Mouse (Mus musculus) neural tube, embryonic 15.5 days (tissue): ENCODE measurements around the gene Wwc2. TPM values are rescaled to one million over a fixed set of nuclear protein-coding genes. Genes with fewer than 3 reads are reported as not detected.

Experiments
- ATAC-seq: fragments of 200-750 bp; cut with Nextera tagmentation; 2 replicates; pipeline ENCODE4 v1.8.0; 2017; ENCODE audit warnings: mild to moderate bottlenecking, moderate TSS enrichment, moderate library complexity; ENCODE audit not compliant: low FRiP score
- H3K27ac ChIP-seq: fragments of 300-500 bp; sonication (generic); replicated peaks from 2 replicates; pipeline ENCODE4 v1.5.1; 2015; ENCODE audit warnings: mild to moderate bottlenecking, inconsistent platforms
- H3K27me3 ChIP-seq: fragments of 300-500 bp; sonication (generic); replicated peaks from 2 replicates; pipeline ENCODE4 v1.6.1; 2015; ENCODE audit warnings: inconsistent platforms
- H3K36me3 ChIP-seq: fragments of 300-500 bp; sonication (generic); 2 replicates; pipeline ENCODE4 v1.6.1; 2015; ENCODE audit warnings: inconsistent platforms
- H3K4me1 ChIP-seq: fragments of 300-500 bp; sonication (generic); 2 replicates; pipeline ENCODE4 v1.6.1; 2015; ENCODE audit warnings: inconsistent platforms
- H3K4me2 ChIP-seq: fragments of 300-500 bp; sonication (generic); 2 replicates; pipeline ENCODE4 v1.6.1; 2015; ENCODE audit warnings: inconsistent platforms, mild to moderate bottlenecking, moderate library complexity
- H3K4me3 ChIP-seq: fragments of 300-500 bp; sonication (generic); replicated peaks from 2 replicates; pipeline ENCODE4 v1.5.1; 2015; ENCODE audit warnings: mild to moderate bottlenecking, inconsistent platforms
- H3K9ac ChIP-seq: fragments of 300-500 bp; sonication (generic); replicated peaks from 2 replicates; pipeline ENCODE4 v1.6.1; 2015; ENCODE audit warnings: mild to moderate bottlenecking, inconsistent platforms
- H3K9me3 ChIP-seq: fragments of 300-500 bp; sonication (generic); replicated peaks from 2 replicates; pipeline ENCODE4 v1.6.1; 2016; ENCODE audit warnings: inconsistent platforms
- WGBS: fragments of 180-500 bp; shearing (Covaris S2); methylation state at CpG from one replicate; pipeline ENCODE4 v1.1.7; 2015; ENCODE audit warnings: mixed read lengths; 5-methylcytosine and 5-hydroxymethylcytosine counted together
- polyA plus RNA-seq: library from polyadenylated mRNA; unstranded; fragments of >200 nt; fragmentation: Nextera tagmentation; extraction: Ambion mirVana; gene quantifications from 2 replicates; pipeline ENCODE4 v1.2.1, GENCODE M21; 2015

Gene Wwc2
- polyA plus RNA-seq, result 5.8 and 6.1 TPM in 2 replicates

DNA sequence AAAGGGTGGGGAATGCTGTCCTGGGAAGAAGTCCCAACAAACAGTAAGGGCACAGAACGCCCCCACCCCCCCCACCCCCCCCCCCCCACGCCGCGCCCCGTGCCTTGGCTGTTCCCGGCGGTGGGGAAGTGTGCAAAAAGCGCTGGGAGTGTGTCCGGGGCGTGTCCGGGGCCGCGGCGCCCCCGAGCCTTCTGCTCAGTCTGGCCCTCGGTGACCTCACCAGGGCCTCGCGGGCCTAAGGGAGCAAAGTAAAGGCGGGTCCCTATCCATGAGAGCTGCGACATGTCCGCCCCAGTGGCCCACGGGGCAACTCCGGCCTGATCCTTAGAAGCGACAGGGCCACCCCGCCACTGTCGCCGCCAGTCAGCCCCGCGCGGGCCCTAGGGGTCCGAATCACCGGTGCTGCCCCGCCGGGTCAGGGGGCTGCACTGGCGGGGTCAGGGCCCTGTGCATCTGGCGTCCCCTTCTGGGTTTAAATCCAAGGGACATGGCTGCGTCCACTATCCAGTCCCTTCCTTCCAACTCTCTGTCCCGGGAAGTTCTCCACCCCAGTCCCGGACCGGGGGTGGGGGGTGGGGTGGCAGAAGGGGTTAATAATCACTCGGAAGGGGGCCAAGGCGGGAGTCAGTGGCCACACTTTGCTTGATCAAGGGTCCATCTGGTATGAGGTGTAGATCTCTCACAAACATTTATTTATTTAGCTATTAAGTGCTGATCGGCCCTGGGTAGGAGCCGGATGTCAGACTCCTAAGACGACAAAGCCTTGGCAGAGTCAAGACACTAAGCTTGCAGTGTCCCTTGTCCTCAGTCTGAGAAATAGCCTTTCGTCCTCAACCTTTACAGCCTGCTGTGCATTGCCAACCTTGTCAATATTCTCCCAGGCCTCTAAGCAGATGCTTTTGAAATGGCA lies at the start of gene Wwc2:
Gene Wwc2 (minus strand): TSS at position 14 of the 910 bp plus-strand sequence.
- Histone ChIP-seq H3K4me2 (peak within 1 kb of the TSS; percentile 95), H3K36me3 (no peaks in the 10 kb centered on the region), H3K4me1 (peaks cover 38% of the 10 kb centered on the region), H3K27me3 (no peaks in the 10 kb centered on the region), H3K4me3 (peak within 1 kb of the TSS; percentile 80), H3K27ac (peak within 1 kb of the TSS; percentile 78), H3K9me3 (no peaks in the 10 kb centered on the region), H3K9ac (peak within 1 kb of the TSS; percentile 89)
- 1% methylated on average over 43 of the region's 46 CpGs for WGBS
- ATAC-seq, result peak; percentile 45

GRCm38 (mm10) chr8:48038261-48038934 lies 47.7 kb upstream of the Wwc2 start:
- Histone ChIP-seq H3K4me1 (no peaks in the 10 kb centered on the region), H3K36me3 (no peaks in the 10 kb centered on the region), H3K9ac (no peak overlapping the region), H3K9me3 (no peaks in the 10 kb centered on the region), H3K4me2 (no peak overlapping the region), H3K4me3 (no peak overlapping the region), H3K27ac (no peak overlapping the region), H3K27me3 (no peaks in the 10 kb centered on the region)
- ATAC-seq, result no peak
- 71% methylated on average over 7 of the region's 7 CpGs for WGBS

GRCm38 (mm10) chr8:48032046-48032445 lies 41.3 kb upstream of the Wwc2 start:
- 57% methylated on average over 2 of the region's 2 CpGs for WGBS
- no peaks in the 10 kb centered on the region for H3K27me3 ChIP-seq
- no peak overlapping the region for H3K4me3 ChIP-seq
- H3K36me3 ChIP-seq, result no peaks in the 10 kb centered on the region
- ATAC-seq, result no peak
- H3K4me1 ChIP-seq, result no peaks in the 10 kb centered on the region
- no peak overlapping the region for H3K27ac ChIP-seq
- no peak overlapping the region for H3K9ac ChIP-seq
- H3K4me2 ChIP-seq, result no peak overlapping the region
- H3K9me3 ChIP-seq, result no peaks in the 10 kb centered on the region

- Histone ChIP-seq H3K27ac (no peak overlapping the region), H3K4me1 (no peaks in the 10 kb centered on the region), H3K4me3 (no peak overlapping the region), H3K36me3 (no peaks in the 10 kb centered on the region), H3K9me3 (no peaks in the 10 kb centered on the region), H3K27me3 (no peaks in the 10 kb centered on the region), H3K9ac (no peak overlapping the region), H3K4me2 (no peak overlapping the region)
- ATAC-seq, result no peak
- 81% methylated on average over 1 of the region's 1 CpGs for WGBS
Measured at GRCm38 (mm10) chr8:48030667-48031066, 39.9 kb upstream of the Wwc2 start.

DNA sequence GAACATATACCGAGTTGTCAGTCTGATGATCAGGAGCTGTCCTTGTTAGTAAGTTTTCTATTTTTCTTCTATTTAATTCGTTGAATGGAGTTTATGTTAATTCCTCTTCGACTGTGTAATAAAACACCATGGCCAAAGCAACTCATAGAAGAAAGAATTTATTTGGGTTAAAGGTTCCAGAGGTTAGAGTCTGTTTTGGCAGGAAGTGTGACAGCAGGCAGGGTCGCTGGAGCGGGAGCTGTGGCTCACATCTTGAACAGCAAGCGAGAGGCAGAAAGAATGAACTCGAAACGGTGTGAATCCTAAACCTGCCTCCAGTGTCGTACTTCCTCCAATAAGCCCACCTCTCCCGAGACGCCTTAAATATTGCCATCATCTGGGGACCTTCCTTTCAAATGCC lies 36.1 kb upstream of the Wwc2 start:
- H3K4me1 ChIP-seq, result no peaks in the 10 kb centered on the region
- no peaks in the 10 kb centered on the region for H3K36me3 ChIP-seq
- no peak overlapping the region for H3K27ac ChIP-seq
- H3K4me3 ChIP-seq, result no peak overlapping the region
- H3K9me3 ChIP-seq, result no peaks in the 10 kb centered on the region
- H3K27me3 ChIP-seq, result no peaks in the 10 kb centered on the region
- no peak overlapping the region for H3K9ac ChIP-seq
- ATAC-seq, result no peak
- no peak overlapping the region for H3K4me2 ChIP-seq
- WGBS, result 48% methylated on average over 11 of the region's 11 CpGs

GRCm38 (mm10) chr8:48023206-48023605 lies 32.5 kb upstream of the Wwc2 start:
- 67% methylated on average over 8 of the region's 8 CpGs for WGBS
- Histone ChIP-seq H3K36me3 (no peaks in the 10 kb centered on the region), H3K4me2 (no peak overlapping the region), H3K27ac (no peak overlapping the region), H3K27me3 (no peaks in the 10 kb centered on the region), H3K4me3 (no peak overlapping the region), H3K4me1 (no peaks in the 10 kb centered on the region), H3K9me3 (no peaks in the 10 kb centered on the region), H3K9ac (no peak overlapping the region)
- no peak for ATAC-seq

GRCm38 (mm10) chr8:48019737-48020136 lies 29.0 kb upstream of the Wwc2 start:
- H3K4me1 ChIP-seq, result no peaks in the 10 kb centered on the region
- H3K36me3 ChIP-seq, result no peaks in the 10 kb centered on the region
- no peaks in the 10 kb centered on the region for H3K9me3 ChIP-seq
- no peak for ATAC-seq
- 92% methylated on average over 2 of the region's 2 CpGs for WGBS
- no peaks in the 10 kb centered on the region for H3K27me3 ChIP-seq
- no peak overlapping the region for H3K9ac ChIP-seq
- H3K27ac ChIP-seq, result no peak overlapping the region
- no peak overlapping the region for H3K4me2 ChIP-seq
- no peak overlapping the region for H3K4me3 ChIP-seq

- ATAC-seq, result no peak
- WGBS, result 21% methylated on average over 8 of the region's 8 CpGs
Measured at GRCm38 (mm10) chr8:48016538-48016937, 25.8 kb upstream of the Wwc2 start.

DNA sequence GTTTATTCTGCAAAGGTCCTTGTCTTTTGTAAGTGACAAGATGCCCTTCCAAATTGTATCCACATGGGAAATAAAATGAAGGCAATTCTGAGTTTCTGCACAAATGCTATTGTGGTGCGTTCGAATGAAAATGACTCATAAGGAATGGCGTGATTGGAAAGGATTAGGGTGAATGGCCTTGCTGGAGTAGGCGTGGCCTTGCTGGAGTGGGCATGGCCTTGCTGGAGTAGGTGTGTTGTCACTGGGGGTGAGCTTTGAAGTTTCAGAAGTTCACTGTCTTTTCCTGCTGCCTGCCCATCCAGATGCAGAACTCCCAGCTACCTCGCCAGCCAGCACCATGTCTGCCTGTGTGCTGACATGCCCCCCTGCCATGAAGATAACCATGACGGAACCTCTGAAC lies 23.7 kb upstream of the Wwc2 start:
- Histone ChIP-seq H3K4me3 (no peak overlapping the region), H3K4me2 (no peak overlapping the region), H3K27me3 (no peaks in the 10 kb centered on the region), H3K27ac (no peak overlapping the region), H3K9ac (no peak overlapping the region), H3K36me3 (no peaks in the 10 kb centered on the region), H3K4me1 (no peaks in the 10 kb centered on the region), H3K9me3 (no peaks in the 10 kb centered on the region)
- ATAC-seq, result no peak
- 90% methylated on average over 6 of the region's 6 CpGs for WGBS

More at GRCm38 (mm10) chr8:48016538-48016937, 25.8 kb upstream of the Wwc2 start:
- no peak overlapping the region for H3K4me2 ChIP-seq
- no peak overlapping the region for H3K4me3 ChIP-seq
- H3K27me3 ChIP-seq, result no peaks in the 10 kb centered on the region
- no peak overlapping the region for H3K9ac ChIP-seq
- no peak overlapping the region for H3K27ac ChIP-seq
- H3K4me1 ChIP-seq, result no peaks in the 10 kb centered on the region
- H3K9me3 ChIP-seq, result no peaks in the 10 kb centered on the region
- H3K36me3 ChIP-seq, result no peaks in the 10 kb centered on the region

DNA sequence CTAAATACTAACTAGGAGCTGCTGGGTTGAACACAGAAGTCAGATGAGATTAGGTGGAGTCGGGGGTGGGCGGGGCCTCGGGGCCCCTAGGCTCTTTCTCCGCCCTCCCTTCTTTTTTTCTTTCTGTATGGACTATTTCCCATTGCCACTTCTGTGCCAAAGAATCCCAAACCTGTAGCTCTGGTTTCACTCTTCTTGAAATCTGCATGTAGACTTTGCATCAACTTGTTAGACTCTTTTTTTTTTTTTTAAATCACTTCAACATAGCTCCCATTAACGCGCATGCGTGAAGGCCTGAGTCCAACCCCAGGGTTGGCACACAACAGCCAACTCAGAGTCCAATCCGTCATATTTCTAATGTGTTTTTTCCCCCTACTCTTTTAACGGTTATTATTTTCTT lies 22.6 kb upstream of the Wwc2 start:
- 93% methylated on average over 9 of the region's 9 CpGs for WGBS
- ATAC-seq, result no peak

GRCm38 (mm10) chr8:48011871-48012270 lies 21.1 kb upstream of the Wwc2 start:
- no peaks in the 10 kb centered on the region for H3K36me3 ChIP-seq
- H3K27ac ChIP-seq, result no peak overlapping the region
- no peak overlapping the region for H3K9ac ChIP-seq
- no peak overlapping the region for H3K4me2 ChIP-seq
- no peak overlapping the region for H3K4me3 ChIP-seq
- H3K9me3 ChIP-seq, result no peaks in the 10 kb centered on the region
- no peaks in the 10 kb centered on the region for H3K27me3 ChIP-seq
- ATAC-seq, result no peak
- WGBS, result 85% methylated on average over 10 of the region's 10 CpGs
- no peaks in the 10 kb centered on the region for H3K4me1 ChIP-seq

More for the DNA sequence above, 22.6 kb upstream of the Wwc2 start:
- Histone ChIP-seq H3K4me2 (no peak overlapping the region), H3K9me3 (no peaks in the 10 kb centered on the region), H3K27ac (no peak overlapping the region), H3K27me3 (no peaks in the 10 kb centered on the region), H3K9ac (no peak overlapping the region), H3K4me1 (no peaks in the 10 kb centered on the region), H3K4me3 (no peak overlapping the region), H3K36me3 (no peaks in the 10 kb centered on the region)

DNA sequence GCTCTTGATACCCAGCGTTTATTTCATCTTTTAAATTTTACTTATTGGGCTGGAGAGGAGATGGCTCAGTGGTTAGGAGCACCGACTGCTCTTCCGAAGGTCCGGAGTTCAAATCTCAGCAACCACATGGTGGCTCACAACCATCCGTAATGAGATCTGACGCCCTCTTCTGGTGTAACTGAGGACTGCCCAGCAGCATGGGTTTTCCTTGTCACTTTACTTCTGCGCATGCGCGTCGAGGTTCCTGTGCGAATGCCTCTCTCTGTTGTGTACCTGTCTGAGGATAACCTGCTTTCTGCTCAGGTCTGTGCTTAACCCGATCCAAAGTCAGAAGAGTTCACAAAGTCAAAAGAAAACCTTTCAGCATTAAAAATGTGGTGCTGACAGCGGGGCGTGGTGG lies 20.3 kb upstream of the Wwc2 start:
- Histone ChIP-seq H3K27me3 (no peaks in the 10 kb centered on the region), H3K4me3 (no peak overlapping the region), H3K36me3 (no peaks in the 10 kb centered on the region), H3K4me1 (no peaks in the 10 kb centered on the region), H3K4me2 (no peak overlapping the region), H3K9me3 (no peaks in the 10 kb centered on the region), H3K27ac (no peak overlapping the region), H3K9ac (no peak overlapping the region)
- ATAC-seq, result no peak
- WGBS, result 81% methylated on average over 14 of the region's 14 CpGs
